Mouse (Mus musculus) ES-Bruce4 (cell line): ENCODE data around the gene Kctd5. TPM values are rescaled to one million over a fixed set of nuclear protein-coding genes. Genes with fewer than 3 reads are reported as not detected.

Experiments
- H3K27ac ChIP-seq: 2 replicates; pipeline ENCODE4 v1.5.1; 2012; ENCODE audit warnings: low read length, inconsistent platforms; ENCODE audit not compliant: insufficient read depth
- H3K27me3 ChIP-seq: 2 replicates; pipeline ENCODE4 v1.6.1; 2012; ENCODE audit warnings: mild to moderate bottlenecking, low read length, inconsistent platforms; ENCODE audit not compliant: control insufficient read depth, poor library complexity, insufficient read depth, severe bottlenecking
- H3K36me3 ChIP-seq: 2 replicates; pipeline ENCODE4 v1.6.1; 2012; ENCODE audit warnings: inconsistent platforms, mild to moderate bottlenecking, low read length, moderate library complexity; ENCODE audit not compliant: control insufficient read depth, poor library complexity, insufficient read depth, severe bottlenecking
- H3K4me1 ChIP-seq: one replicate; pipeline ENCODE4 v1.8.1; 2011; ENCODE audit warnings: low read length; ENCODE audit not compliant: control insufficient read depth, insufficient read depth
- H3K4me3 ChIP-seq: 2 replicates; pipeline ENCODE4 v1.5.1; 2011; ENCODE audit warnings: low read depth, mild to moderate bottlenecking, low read length
- H3K9ac ChIP-seq: 2 replicates; pipeline ENCODE4 v1.6.1; 2012; ENCODE audit warnings: low read depth, mild to moderate bottlenecking, inconsistent platforms; ENCODE audit not compliant: poor library complexity, severe bottlenecking
- H3K9me3 ChIP-seq: replicated peaks from 2 replicates; pipeline ENCODE4 v1.6.1; 2012; ENCODE audit warnings: mild to moderate bottlenecking, low read length, inconsistent platforms; ENCODE audit not compliant: control insufficient read depth, poor library complexity, insufficient read depth, severe bottlenecking
- CTCF ChIP-seq: IDR thresholded peaks from one replicate; pipeline ENCODE4 v1.8.1; 2011; ENCODE audit warnings: low read depth, low read length
- EP300 ChIP-seq: IDR thresholded peaks from 2 replicates; pipeline ENCODE4 v1.6.1; 2011; ENCODE audit warnings: low read depth, low read length; ENCODE audit not compliant: insufficient read depth
- POLR2A ChIP-seq: IDR thresholded peaks from one replicate; pipeline ENCODE4 v1.8.1; 2011; ENCODE audit warnings: low read length; ENCODE audit not compliant: insufficient read depth
- polyA plus RNA-seq: library from polyadenylated mRNA; stranded (reverse); fragments of >200 nt; gene quantifications from 2 replicates; pipeline ENCODE4 v1.2.4, GENCODE M21; 2011; ENCODE audit warnings: low read depth; ENCODE audit not compliant: missing spikeins, insufficient read depth, insufficient read length

Kctd5 gene
- 66.4 and 68.4 TPM in 2 replicates for polyA plus RNA-seq

DNA sequence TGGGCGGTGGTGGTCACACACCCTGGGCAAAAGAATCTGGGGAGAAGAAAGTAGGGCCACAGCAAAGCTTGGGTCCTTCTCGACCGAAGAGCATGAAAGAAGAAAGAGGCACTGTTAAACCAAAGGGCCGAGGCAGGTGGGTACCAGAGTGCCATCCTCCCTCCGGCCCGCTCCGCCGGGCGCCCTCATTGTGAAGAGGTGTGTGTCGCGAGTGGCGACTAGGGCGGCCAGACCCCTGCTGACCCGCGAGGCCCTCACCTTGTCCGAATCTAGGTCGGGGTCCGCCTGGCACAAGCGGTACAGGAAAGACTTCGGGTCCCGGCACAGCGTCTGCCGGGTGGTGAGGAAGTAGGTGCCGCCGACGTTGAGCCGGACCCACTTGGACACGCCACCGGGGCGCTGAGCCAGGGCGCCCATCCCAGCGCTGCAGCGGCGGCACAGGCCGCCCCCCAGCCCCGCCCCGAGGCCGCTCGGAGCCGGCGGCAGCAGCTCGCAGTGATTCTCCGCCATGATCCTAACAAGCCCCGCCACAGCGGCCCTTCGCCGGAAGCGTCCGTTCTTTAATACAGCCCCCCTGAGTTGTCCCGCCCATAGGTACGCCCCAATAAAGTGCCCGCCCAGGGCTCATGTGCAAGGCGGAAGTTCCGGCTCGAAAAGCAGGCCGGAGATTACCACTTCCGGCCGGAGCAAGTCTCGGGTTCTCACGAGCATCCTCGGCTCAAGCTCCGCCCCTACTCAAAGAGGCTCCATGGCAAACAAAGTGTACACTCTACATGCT lies at the start of gene Kctd5:
Gene Kctd5, minus strand, starts transcription at position 567 of the 778 bp plus-strand sequence.
- Histone ChIP-seq H3K4me3 (peak within 1 kb of the TSS; percentile 97), H3K9me3 (no peaks in the 10 kb centered on the region), H3K9ac (peak within 1 kb of the TSS; percentile 92), H3K36me3 (peaks cover 6% of the 10 kb centered on the region; the same call in 1 of the 2 replicates), H3K27me3 (no peaks in the 10 kb centered on the region), H3K4me1 (no peaks in the 10 kb centered on the region), H3K27ac (no peak within 1 kb of the TSS)
- peak; percentile 62; the same call in 1 of the 2 replicates for TF ChIP-seq EP300
- TF ChIP-seq CTCF = no peak
- peak; percentile 37 for TF ChIP-seq POLR2A

DNA sequence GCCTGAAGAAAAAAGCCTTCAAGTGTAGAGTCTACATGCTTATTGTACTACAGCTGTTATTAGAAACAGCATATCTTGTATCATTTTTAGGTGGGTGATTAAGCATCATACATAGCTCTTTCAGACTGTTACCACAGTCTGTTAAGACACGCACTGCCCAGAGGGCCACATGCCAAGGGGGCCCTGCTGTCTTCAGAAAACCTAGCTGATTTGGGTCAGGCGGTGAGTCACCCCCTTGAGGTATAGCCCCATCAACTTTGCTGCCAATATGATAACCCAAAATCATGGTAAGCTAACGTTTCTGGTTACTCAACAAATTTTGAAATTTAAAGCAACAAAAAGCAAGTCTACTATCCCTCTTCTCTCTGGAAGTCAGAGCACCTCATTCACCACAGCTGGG lies 46.2 kb upstream of the Kctd5 start:
- Histone ChIP-seq H3K9ac (no peak overlapping the region), H3K27ac (no peak overlapping the region), H3K36me3 (no peaks in the 10 kb centered on the region), H3K4me3 (no peak overlapping the region), H3K9me3 (no peaks in the 10 kb centered on the region), H3K27me3 (no peaks in the 10 kb centered on the region), H3K4me1 (no peaks in the 10 kb centered on the region)
- TF ChIP-seq POLR2A (no peak), EP300 (no peak), CTCF (no peak)

DNA sequence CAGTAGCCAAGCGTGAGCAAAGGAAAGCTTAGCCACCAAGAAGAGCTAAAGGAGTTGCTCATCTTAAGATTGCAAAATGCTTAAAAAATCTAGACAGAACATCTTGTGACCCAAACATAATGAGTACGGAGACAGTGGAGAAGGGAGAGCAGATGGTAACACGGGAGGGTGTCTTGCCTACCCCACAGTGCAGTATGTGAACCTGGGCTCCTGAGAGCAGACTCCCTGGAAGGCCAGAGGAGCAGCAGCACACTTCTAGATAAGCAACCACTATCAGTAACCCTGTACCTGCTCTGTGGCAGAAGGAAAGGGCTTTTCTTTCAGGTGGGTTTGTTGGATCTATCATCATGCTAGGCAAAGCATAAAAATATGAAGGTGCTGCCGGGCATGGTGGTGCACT lies 39.7 kb upstream of the Kctd5 start:
- Histone ChIP-seq H3K4me3 (no peak overlapping the region), H3K36me3 (peaks cover 9% of the 10 kb centered on the region), H3K9me3 (no peaks in the 10 kb centered on the region), H3K27me3 (no peaks in the 10 kb centered on the region), H3K4me1 (no peaks in the 10 kb centered on the region), H3K27ac (no peak overlapping the region), H3K9ac (no peak overlapping the region)
- TF ChIP-seq POLR2A (no peak), CTCF (no peak), EP300 (no peak)

DNA sequence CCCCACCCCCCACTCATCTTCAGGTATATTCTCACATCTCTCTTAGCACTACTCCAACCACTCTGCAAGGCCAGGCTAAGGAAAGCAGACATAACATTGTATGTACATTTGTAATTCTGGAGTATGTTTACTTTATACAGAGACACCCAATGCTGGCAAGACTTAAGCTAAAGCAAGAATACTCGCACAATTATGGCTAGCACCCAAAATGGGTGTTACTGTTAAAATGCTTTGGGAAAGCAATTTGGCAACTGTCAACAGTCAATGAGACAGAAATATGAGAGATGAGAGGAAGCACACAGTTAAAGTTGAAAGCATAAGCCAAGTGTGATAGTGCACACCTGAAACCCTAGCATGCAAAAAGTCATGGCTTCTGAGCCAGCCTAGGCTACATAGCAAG lies 38.0 kb upstream of the Kctd5 start:
- Histone ChIP-seq H3K27ac (no peak overlapping the region), H3K4me1 (no peaks in the 10 kb centered on the region), H3K36me3 (peaks cover 9% of the 10 kb centered on the region), H3K27me3 (no peaks in the 10 kb centered on the region), H3K4me3 (no peak overlapping the region), H3K9me3 (no peaks in the 10 kb centered on the region), H3K9ac (no peak overlapping the region)
- TF ChIP-seq CTCF = no peak
- no peak for TF ChIP-seq POLR2A
- TF ChIP-seq EP300 = no peak

DNA sequence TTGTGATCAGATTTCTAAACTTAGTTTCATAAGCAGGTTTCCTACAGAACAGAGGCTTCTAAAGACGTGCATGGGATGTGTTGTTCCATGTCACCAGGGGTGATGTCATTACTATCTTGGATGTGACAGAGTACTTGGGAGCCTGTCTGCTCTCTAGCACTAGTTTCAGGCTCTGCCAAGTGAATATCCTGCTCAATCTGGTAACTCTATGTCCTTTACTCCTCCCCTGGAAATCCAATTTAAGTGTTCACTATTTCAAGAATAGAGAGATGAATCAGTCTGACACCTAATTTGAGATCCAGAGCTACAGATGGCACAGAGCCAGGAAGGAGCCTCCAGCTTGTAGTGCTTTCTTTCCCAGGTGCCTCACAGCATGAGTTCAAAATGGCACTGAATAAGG lies 35.6 kb upstream of the Kctd5 start:
- Histone ChIP-seq H3K4me3 (no peak overlapping the region), H3K9me3 (no peaks in the 10 kb centered on the region), H3K9ac (no peak overlapping the region), H3K4me1 (no peaks in the 10 kb centered on the region), H3K27me3 (no peaks in the 10 kb centered on the region), H3K27ac (no peak overlapping the region), H3K36me3 (peaks cover 9% of the 10 kb centered on the region)
- no peak for TF ChIP-seq POLR2A
- no peak for TF ChIP-seq CTCF
- no peak for TF ChIP-seq EP300

DNA sequence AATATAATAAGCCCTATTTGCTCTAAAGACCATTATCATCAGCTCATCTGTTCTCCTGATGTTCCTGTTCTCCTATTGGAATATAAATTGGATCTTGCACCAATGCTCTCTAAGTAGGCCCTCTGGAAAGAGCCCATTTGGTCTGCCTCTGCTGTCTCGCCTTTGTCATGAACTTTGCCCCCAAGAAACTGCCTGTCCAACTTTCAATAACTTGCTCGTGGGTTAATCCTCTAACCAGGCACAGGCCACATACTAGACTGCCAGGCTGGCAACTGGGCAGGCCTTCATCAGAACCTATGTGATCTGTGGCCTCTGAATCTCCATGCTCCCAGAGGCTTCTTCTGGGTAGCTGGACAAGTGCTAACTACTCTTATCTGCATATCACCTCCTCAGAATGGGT lies 31.8 kb upstream of the Kctd5 start:
- H3K36me3 ChIP-seq = peaks cover 8% of the 10 kb centered on the region

More for the DNA sequence above, 31.8 kb upstream of the Kctd5 start:
- H3K27ac ChIP-seq = no peak overlapping the region
- H3K4me3 ChIP-seq = no peak overlapping the region
- H3K27me3 ChIP-seq = no peaks in the 10 kb centered on the region
- no peaks in the 10 kb centered on the region for H3K9me3 ChIP-seq
- H3K4me1 ChIP-seq = no peaks in the 10 kb centered on the region
- H3K9ac ChIP-seq = no peak overlapping the region
- no peak for TF ChIP-seq CTCF
- no peak for TF ChIP-seq EP300
- no peak for TF ChIP-seq POLR2A
